Mouse (Mus musculus): ENCODE data around the gene Pde6d. TPM values are rescaled to one million over a fixed set of nuclear protein-coding genes. Genes with fewer than 3 reads are reported as not detected.
"Not testable (repeated sequence)": the region's sequence is repeated elsewhere in the genome, so short reads cannot be mapped to it uniquely, and the experiment has no call there.

The Pde6d gene
- total RNA-seq, 4 experiments from 2014 or later, result 36.8 to 47.2 (median 42.3) TPM

GRCm38 (mm10) chr1:86568409-86568808 is 14.0 kb downstream of the Pde6d start:
- DNase-seq, result no peak

- DNase-seq, result no peak
Measured at GRCm38 (mm10) chr1:86562663-86563062, 19.8 kb downstream of the Pde6d start.

GRCm38 (mm10) chr1:86559232-86559631 is 23.2 kb downstream of the Pde6d start:
- DNase-seq, result no peak

DNA sequence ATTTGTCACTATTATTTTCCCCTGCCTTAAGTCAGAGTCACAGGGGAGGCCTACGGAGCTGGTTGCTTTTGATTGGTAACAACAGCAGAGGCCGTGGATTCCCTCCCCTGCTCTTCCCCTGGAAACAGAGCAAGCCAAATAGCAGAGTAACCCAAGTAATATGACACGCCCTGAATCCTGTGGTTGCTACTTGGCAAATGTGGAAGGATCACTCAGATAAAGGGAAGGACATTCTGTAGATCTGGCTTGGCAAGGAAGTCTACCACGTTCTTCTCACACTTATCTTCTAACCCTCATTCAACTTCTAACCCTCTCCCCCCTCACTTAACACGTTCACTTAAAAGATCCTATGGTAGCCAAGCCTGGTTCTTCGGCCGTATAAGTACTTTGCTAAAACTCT is 24.6 kb downstream of the Pde6d start:
- DNase-seq, result no peak

DNA sequence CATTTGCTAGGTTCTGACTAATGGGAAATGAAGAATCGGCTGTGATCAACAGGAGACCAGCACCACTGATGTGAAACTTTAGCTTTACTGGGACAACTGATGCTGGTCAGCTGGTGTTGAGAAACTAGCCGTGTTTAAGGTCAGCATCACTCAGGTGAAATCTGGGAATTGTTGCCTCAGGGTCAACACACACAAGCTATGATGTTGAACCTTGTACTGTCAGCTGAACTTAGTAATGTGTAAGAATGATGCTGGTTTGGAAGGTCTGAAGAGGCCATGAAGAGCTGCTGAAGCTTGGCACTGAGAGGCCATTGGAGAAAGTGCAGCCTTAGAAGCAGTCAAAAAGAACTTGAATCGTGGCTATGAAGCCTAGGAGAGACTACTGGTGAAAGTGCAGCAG is 26.8 kb downstream of the Pde6d start:
- DNase-seq, result no peak

DNA sequence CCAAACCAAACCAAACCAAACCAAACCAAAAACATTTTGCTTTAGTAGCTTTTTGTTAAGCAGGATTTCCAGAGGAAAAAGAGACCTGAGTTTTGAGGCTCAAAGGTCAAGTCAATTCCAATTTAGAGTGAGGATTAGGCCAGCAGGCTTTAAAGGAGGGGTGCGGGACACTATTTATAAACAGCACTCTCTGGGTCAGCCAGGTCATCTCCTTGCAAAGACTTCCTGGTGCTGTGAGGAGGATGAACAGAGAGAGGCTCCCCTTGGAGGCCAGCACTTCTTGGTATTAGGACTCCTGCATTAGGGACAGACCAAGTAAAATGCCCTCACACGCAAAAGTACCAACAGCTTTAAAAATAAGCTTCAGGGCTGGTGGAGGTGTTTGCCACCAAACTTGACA is 30.6 kb downstream of the Pde6d start:
- no peak for DNase-seq

DNA sequence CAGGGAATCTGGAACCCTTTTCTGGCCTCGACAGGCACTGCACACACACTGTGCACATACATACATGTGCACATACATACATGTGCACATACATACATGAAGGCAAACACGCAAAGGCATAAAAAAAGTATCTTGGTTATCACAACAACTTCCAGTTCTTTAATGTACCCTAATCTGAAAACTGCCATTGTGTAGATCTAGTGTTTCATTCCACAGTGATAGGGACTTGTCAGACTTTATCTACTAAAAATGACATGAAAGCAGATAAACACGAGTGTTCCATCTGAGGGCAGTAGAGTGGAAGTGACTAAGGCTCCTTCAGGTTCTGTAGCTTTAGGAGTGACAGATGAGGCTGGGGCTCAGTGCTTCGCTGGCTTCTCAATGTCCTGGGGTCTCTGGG is 31.1 kb downstream of the Pde6d start:
- no peak for DNase-seq

- DNase-seq, result no peak
Measured at GRCm38 (mm10) chr1:86546797-86547196, 35.6 kb downstream of the Pde6d start.

DNA sequence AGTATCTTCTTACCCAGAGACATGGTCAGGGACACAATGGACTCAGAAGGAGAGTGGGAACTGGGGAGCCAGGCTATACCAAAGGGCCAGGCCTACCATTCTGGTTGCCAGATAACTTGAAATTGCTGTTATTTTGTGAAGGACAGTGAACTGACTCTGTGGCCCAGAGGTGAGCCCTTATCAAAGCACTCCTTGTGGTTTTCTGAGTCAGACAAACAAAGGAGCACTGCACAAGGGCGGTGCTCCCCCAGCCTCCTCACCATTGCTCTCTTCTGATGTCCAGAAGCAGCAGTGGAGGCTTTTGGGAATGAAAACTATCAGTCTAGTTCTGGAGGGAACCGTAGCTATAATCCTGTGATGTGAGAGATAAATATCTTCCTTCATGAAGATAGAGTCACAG is 39.8 kb downstream of the Pde6d start:
- no peak for DNase-seq

- not testable (repeated sequence) for DNase-seq
Measured at GRCm38 (mm10) chr1:86539583-86539982, 42.8 kb downstream of the Pde6d start.

GRCm38 (mm10) chr1:86538383-86538782 is 44.0 kb downstream of the Pde6d start:
- no peak for DNase-seq

DNA sequence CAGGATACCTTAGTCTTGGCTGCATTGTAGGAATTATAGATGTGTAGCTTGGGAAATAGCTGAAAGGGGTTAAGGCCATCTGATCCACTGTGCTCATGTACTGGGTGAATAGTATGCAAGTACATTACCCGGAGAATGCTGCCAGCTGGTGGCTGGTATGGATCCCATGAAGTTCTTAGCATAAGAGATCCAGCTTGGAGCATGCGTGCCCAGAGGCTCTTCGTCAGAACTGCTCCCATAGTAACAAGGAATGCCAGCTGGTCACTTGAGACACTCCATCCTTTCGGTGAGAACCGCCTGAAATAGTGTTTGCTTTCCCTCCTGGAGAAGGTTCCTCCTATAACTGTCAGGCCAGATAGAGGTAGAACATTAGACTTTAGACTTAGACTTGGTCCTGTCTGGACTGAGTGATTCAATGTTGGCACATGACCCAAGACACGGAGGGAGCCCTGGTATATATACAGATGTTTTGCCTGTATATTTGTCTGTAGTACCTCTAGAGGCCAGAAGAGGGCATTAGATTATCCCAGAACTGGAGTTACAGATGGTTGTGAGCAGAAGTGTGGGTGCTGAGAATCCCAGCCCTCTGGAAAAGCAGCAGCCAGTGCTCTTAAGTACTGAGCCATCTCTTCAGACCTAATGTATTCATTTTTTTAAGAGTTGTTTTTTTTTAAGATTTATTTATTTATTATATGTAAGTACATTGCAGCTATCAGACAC is 48.9 kb downstream of the Pde6d start:
- no peak for DNase-seq

DNA sequence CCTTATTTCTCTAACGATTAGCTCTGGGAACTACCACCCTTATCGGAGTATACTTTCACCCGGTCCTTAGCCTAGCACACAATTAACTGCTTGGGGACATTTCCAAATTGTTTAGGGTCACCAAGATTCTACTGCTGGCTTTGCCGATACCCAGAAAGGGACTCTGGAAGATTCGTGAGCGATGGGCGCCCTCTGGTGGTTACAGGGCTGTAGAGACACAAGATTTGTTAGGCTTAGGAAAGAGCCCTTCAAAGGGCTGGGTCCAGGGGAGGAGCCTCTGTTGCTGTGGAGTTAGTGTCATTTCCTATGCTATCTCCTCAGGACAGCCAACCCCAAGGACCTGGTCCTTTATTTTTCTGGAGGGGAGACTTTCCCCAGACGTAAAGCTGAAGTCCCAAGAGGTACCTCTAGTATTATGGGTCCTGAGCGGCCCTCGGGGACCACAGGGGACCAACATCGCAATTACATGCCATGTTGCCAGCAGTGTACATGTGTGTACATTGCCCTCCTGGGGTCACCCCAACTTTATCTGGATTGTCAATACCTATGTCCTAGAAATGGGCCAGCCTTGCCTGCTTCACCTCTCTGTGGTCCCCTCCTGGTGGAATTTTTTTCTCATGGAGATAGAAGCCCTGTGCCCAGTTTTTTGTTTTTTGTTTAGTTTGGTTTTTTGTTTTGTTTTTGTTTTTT is 49.9 kb downstream of the Pde6d start:
- peak; percentile 84 for DNase-seq

DNA sequence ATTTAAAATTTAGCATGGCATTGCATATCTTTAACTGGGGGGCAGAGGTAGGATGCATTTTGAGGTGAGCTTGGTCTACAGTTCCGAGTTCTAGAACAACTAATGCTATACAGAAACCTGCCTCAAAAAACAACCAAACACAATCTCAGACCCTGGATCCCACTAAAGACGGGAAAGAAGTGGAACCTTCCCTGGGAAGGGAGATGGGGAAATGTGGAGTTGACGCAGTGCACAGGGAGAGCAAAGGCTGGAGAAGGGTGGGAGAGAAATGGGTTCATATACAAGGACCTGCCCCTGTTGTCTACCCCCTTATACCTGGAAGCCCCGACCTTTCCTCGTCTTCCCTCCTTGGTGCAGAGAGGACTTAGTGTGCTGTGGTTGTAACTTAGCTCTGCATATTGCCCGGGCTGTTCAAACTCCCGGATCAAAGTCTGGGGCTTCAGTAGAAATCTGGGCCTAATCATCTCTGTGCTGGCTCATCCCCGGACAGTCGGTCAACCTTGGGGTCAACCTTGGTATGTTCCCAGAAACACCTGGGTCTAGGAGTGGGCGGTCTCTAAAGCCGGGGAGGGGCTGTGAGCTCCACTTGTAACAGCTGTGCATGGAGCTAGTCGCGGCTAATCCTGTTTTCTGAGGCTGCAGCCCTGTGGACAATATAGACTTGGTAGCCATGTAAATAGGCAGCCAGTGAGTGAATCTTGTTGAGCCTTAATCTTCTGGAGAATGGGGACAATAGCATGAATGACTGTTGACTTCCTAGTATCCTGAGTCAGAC is 50.7 kb downstream of the Pde6d start:
- DNase-seq, result no peak

DNA sequence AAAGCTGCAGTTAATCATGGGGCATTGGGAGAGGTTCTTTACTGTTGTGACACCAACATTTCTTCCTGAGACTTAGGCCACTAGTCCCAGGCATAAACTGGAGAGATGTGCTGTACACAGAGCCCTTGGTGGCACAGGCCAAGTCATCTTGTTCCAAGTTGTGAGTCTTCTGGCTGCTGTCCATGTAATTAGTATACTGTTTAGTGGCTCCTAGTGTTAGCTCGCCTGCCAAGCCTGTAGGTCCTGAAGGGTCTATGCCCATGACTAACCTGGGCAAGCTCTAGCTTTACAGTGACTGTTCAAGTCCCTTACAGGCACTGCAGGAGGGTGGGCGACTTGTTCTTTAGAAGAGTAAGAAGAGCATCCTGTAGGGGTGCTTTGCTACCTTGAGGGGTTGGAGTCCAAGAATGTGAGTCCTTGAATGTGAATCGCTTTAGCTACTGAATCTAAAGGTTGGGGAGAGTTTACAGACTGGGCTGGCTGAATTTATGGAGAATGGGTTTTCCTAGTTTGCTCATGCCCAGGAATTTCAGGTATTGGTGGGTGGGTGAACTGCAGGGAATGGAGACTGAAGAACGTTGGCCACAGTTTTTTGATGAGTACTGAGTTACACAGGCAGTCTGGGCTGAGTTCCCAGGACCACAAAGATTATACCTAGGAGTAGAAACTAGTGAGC is 51.4 kb downstream of the Pde6d start:
- no peak for DNase-seq

- DNase-seq, result no peak
Measured at GRCm38 (mm10) chr1:86529590-86529989, 52.8 kb downstream of the Pde6d start.

GRCm38 (mm10) chr1:86528571-86529180 is 53.8 kb downstream of the Pde6d start:
- DNase-seq, result peak; percentile 56

GRCm38 (mm10) chr1:86527599-86528486 is 54.6 kb downstream of the Pde6d start:
- peak; percentile 86 for DNase-seq

- DNase-seq, result no peak
Measured at GRCm38 (mm10) chr1:86526789-86527598, 55.4 kb downstream of the Pde6d start.

DNA sequence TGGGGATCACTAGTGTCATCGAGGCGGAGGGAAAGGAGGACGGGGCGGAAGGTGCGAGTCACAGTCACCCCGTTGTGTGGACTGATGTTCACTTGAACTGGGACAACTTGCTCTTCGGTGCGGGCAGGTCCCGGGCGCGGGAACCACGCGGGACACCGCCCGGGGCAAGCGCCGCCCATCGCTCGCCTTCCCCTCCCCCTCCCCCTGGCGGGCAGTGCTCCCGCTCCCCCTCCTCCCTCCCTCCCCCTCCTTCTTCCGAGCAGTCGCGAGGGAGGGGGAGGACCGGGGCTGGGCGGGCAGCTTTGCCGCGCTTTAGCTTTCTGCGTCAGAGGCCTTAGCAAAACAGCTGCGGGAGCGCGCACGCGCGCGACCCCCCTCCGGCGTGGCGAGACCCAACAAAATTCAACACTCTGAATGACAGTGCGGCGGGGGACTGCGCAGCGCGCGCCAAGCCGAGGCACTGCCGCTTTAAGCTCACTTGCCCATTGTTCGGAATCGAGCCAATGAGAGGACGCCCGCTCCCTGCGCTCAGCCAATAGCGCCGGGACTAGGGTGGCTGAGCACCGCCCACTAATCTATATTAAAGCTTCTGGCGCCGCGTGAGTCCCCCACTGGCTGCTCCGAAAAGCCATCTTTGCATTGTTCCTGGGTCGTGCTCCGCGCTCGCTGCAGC is 56.2 kb downstream of the Pde6d start, which contains the start of gene Ptma:
TSS of gene Ptma (plus strand) at position 611 of the 673 bp plus-strand sequence.
- DNase-seq, result peak; percentile 99

Measured in adrenal gland, adult 8-10 months (tissue).